Comparison of ENCODE assay signal across 11 mouse cellular contexts in the genomic region with DNA sequence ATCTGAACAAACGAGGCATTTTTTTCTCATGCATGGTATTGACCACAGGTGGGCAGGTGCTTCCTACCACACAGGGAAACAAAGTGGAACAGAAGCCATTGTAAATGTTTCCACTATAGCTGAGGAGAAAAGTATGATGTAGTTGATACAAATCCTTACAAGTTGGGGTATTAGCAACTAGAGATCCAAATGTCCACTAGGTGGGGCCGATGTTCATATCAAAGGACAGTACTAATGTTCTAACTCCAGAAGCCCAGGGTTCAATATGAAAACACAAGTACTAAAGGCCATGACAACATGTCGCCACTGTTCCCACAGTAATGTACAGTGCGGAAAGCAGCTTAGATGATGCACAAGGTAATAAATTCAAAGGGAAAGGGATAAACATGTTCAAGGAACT.
DNase-seq lines count a peak whose midpoint lies in the region; ATAC-seq and TF ChIP-seq lines count a peak whose summit lies in the region.
"Had no signal": no experiment of that assay in that cellular context is flagged by ENCODE, and none has a peak within 500 bp of the region (broad histone marks: within the 10 kb centered on the region; RNA-seq: fewer than 3 reads in every experiment).

No protein-coding gene starts in this region.

- no peaks in the 10 kb centered on the region for H3K27me3 ChIP-seq in forebrain, postnatal 0 days (ENCODE audit: insufficient read depth, low read length)
- no peaks in the 10 kb centered on the region for H3K27me3 ChIP-seq in forebrain, embryonic 11.5 days (ENCODE audit: control insufficient read depth, insufficient read depth, low read length)
- H3K27me3 ChIP-seq in liver, embryonic 12.5 days (replicated peaks), result no peaks in the 10 kb centered on the region
- H3K27me3 ChIP-seq in embryonic facial prominence, embryonic 11.5 days (ENCODE audit: control insufficient read depth, insufficient read depth, low read length), result no peaks in the 10 kb centered on the region
- H3K27me3 ChIP-seq in heart, embryonic 12.5 days (replicated peaks), result no peaks in the 10 kb centered on the region
- H3K27me3 ChIP-seq: limb, embryonic 15.5 days had no signal

- no peaks in the 10 kb centered on the region for H3K36me3 ChIP-seq in forebrain, postnatal 0 days (ENCODE audit: insufficient read depth)
- H3K36me3 ChIP-seq in forebrain, embryonic 11.5 days (ENCODE audit: control insufficient read depth, insufficient read depth, low read length), result no peaks in the 10 kb centered on the region
- H3K36me3 ChIP-seq in liver, embryonic 12.5 days, result no peaks in the 10 kb centered on the region
- no peaks in the 10 kb centered on the region for H3K36me3 ChIP-seq in embryonic facial prominence, embryonic 11.5 days (replicated peaks; ENCODE audit: control insufficient read depth, insufficient read depth, low read depth, low read length)
- no peaks in the 10 kb centered on the region for H3K36me3 ChIP-seq in heart, embryonic 12.5 days
- H3K36me3 ChIP-seq: limb, embryonic 15.5 days had no signal

- no peak for DNase-seq in forebrain, postnatal 0 days
- DNase-seq in forebrain, embryonic 11.5 days (ENCODE audit: low spot score), result no peak
- DNase-seq in liver (peak; percentile 5), ES-CJ7 (ENCODE audit: low read depth, low spot score) (peak; percentile 19)
- peak; percentile 44 for DNase-seq in embryonic facial prominence, embryonic 11.5 days (ENCODE audit: low spot score)
- DNase-seq in thymus, postnatal 0 days (ENCODE audit: low spot score), result no peak

- H3K9ac ChIP-seq in forebrain, postnatal 0 days, result no peak overlapping the region
- H3K9ac ChIP-seq in forebrain, embryonic 11.5 days (ENCODE audit: low read length), result no peak overlapping the region
- H3K9ac ChIP-seq in liver, embryonic 12.5 days, result no peak overlapping the region
- H3K9ac ChIP-seq in embryonic facial prominence, embryonic 11.5 days (replicated peaks; ENCODE audit: low read length), result no peak overlapping the region
- no peak overlapping the region for H3K9ac ChIP-seq in heart, embryonic 12.5 days
- H3K9ac ChIP-seq: hindbrain, embryonic 14.5 days; limb, embryonic 15.5 days had no signal

- peak; percentile 30; the same call in 1 of the 2 replicates for TF ChIP-seq CTCF in forebrain, postnatal 0 days (IDR thresholded peaks at IDR 0.05; ENCODE audit: low read depth)

- H3K4me2 ChIP-seq in forebrain, postnatal 0 days (ENCODE audit: low read depth), result no peak overlapping the region
- H3K4me2 ChIP-seq in forebrain, embryonic 11.5 days (ENCODE audit: low read depth, low read length, severe bottlenecking), result no peak overlapping the region
- no peak overlapping the region for H3K4me2 ChIP-seq in liver, embryonic 12.5 days
- H3K4me2 ChIP-seq in embryonic facial prominence, embryonic 11.5 days (ENCODE audit: low read depth, low read length), result no peak overlapping the region
- H3K4me2 ChIP-seq in heart, embryonic 12.5 days, result no peak overlapping the region
- H3K4me2 ChIP-seq: hindbrain, embryonic 14.5 days; limb, embryonic 15.5 days had no signal

- H3K9me3 ChIP-seq in forebrain, postnatal 0 days (ENCODE audit: low read length), result no peaks in the 10 kb centered on the region
- H3K9me3 ChIP-seq in forebrain, embryonic 11.5 days (ENCODE audit: control insufficient read depth, low read length), result no peaks in the 10 kb centered on the region
- no peaks in the 10 kb centered on the region for H3K9me3 ChIP-seq in liver, embryonic 12.5 days (replicated peaks)
- H3K9me3 ChIP-seq in embryonic facial prominence, embryonic 11.5 days (replicated peaks; ENCODE audit: control insufficient read depth, low read length), result no peaks in the 10 kb centered on the region
- no peaks in the 10 kb centered on the region for H3K9me3 ChIP-seq in heart, embryonic 12.5 days (replicated peaks)
- H3K9me3 ChIP-seq: limb, embryonic 15.5 days had no signal

- 76% methylated on average over 4 of the region's 4 CpGs for WGBS in forebrain, postnatal 0 days
- WGBS in forebrain, embryonic 11.5 days, result 77% methylated on average over 4 of the region's 4 CpGs
- WGBS in liver, embryonic 12.5 days (ENCODE audit: insufficient replicate concordance), result 46% methylated on average over 4 of the region's 4 CpGs
- WGBS in embryonic facial prominence, embryonic 11.5 days, result 73% methylated on average over 4 of the region's 4 CpGs
- WGBS in heart, embryonic 12.5 days, result 61% methylated on average over 4 of the region's 4 CpGs

- no peak overlapping the region for H3K4me3 ChIP-seq in forebrain, postnatal 0 days (ENCODE audit: low read depth, low read length)
- no peak overlapping the region for H3K4me3 ChIP-seq in forebrain, embryonic 11.5 days (ENCODE audit: low read depth, low read length)
- H3K4me3 ChIP-seq in liver, embryonic 12.5 days, result no peak overlapping the region
- H3K4me3 ChIP-seq in embryonic facial prominence, embryonic 11.5 days (ENCODE audit: low read depth, low read length), result no peak overlapping the region
- no peak overlapping the region for H3K4me3 ChIP-seq in heart, embryonic 12.5 days
- H3K4me3 ChIP-seq: limb, embryonic 15.5 days had no signal

- no peak for ATAC-seq in forebrain, postnatal 0 days
- ATAC-seq in forebrain, embryonic 11.5 days (replicated peaks; ENCODE audit: low FRiP score), result no peak
- ATAC-seq in liver, embryonic 12.5 days, result no peak
- no peak for ATAC-seq in embryonic facial prominence, embryonic 11.5 days (replicated peaks; ENCODE audit: insufficient number of reproducible peaks, low FRiP score, low TSS enrichment, low read depth)
- no peak for ATAC-seq in heart, embryonic 12.5 days (ENCODE audit: insufficient number of reproducible peaks, low FRiP score)
- ATAC-seq: forebrain, embryonic 16.5 days had no signal

- no peaks in the 10 kb centered on the region for H3K4me1 ChIP-seq in forebrain, postnatal 0 days (ENCODE audit: insufficient read depth)
- H3K4me1 ChIP-seq in forebrain, embryonic 11.5 days (replicated peaks; ENCODE audit: control insufficient read depth, insufficient read depth, low read length), result no peaks in the 10 kb centered on the region
- no peaks in the 10 kb centered on the region for H3K4me1 ChIP-seq in liver, embryonic 12.5 days
- H3K4me1 ChIP-seq in embryonic facial prominence, embryonic 11.5 days (ENCODE audit: control insufficient read depth, insufficient read depth, low read length), result no peaks in the 10 kb centered on the region
- no peaks in the 10 kb centered on the region for H3K4me1 ChIP-seq in heart, embryonic 12.5 days (replicated peaks)
- H3K4me1 ChIP-seq: limb, embryonic 15.5 days had no signal

- no peak overlapping the region for H3K27ac ChIP-seq in forebrain, postnatal 0 days (ENCODE audit: low read depth, low read length)
- H3K27ac ChIP-seq in forebrain, embryonic 11.5 days (ENCODE audit: low read depth, low read length), result no peak overlapping the region
- H3K27ac ChIP-seq in liver, embryonic 12.5 days, result no peak overlapping the region
- no peak overlapping the region for H3K27ac ChIP-seq in embryonic facial prominence, embryonic 11.5 days (replicated peaks; ENCODE audit: low read depth, low read length)
- no peak overlapping the region for H3K27ac ChIP-seq in heart, embryonic 12.5 days (ENCODE audit: poor library complexity, severe bottlenecking)
- H3K27ac ChIP-seq: hindbrain, embryonic 14.5 days; limb, embryonic 15.5 days had no signal

Comparison
In these comparisons a context has a peak if more than half of its experiments do, and no peak if none do; other contexts are left out.
1. DNase-seq: peak in liver (single experiment), ES-CJ7 (single experiment) and embryonic facial prominence, embryonic 11.5 days (single experiment); none in forebrain, postnatal 0 days (single experiment), forebrain, embryonic 11.5 days (single experiment) and thymus, postnatal 0 days (single experiment).